Mouse (Mus musculus): ENCODE measurements around the gene Tyrobp. TPM values are rescaled to one million over a fixed set of nuclear protein-coding genes. Genes with fewer than 3 reads are reported as not detected.
A peak's percentile ranks its signal among the peaks of the same experiment; 100 is the strongest.

The Tyrobp gene
- polyA plus RNA-seq, 1 experiment from 2014 or later: 38.6 TPM

DNA sequence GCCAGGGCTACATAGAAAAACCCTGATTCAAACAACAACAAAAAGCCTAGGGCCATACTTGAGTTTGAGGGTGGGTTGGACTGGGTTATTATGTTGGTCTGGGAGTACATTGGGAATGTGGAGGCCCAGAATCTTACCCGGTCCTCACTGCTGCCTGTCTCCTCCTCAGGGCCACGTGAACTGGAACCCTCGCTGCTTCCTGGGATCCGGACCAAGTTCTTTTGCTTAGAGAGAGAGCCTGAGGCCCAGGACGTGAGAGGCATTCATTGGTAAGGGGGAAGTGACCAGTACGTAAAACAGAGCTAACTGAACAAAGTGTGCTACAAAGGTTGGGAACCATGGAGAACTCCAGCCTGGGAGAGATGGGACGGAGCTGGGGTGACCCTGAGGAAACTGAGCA, 36.7 kb downstream of the Tyrobp start:
- H3K9ac ChIP-seq (replicated peaks): no peak overlapping the region
- no peak for ATAC-seq (ENCODE audit: low FRiP score)

GRCm38 (mm10) chr7:30453327-30453726, 39.8 kb downstream of the Tyrobp start:
- Histone ChIP-seq H3K4me3 (replicated peaks) (peak overlapping the region; percentile 23), H3K27ac (replicated peaks) (no peak overlapping the region), H3K4me1 (peaks cover 32% of the 10 kb centered on the region), H3K36me3 (no peaks in the 10 kb centered on the region), H3K27me3 (replicated peaks) (peaks cover 58% of the 10 kb centered on the region), H3K4me2 (peak overlapping the region; percentile 50), H3K9ac (replicated peaks) (no peak overlapping the region; the same call in 1 of the 2 replicates), H3K9me3 (replicated peaks) (no peaks in the 10 kb centered on the region)
- no peak; the same call in 1 of the 2 replicates for ATAC-seq (ENCODE audit: low FRiP score)
- WGBS: 18% methylated on average over 25 of the region's 25 CpGs

More for the DNA sequence above, 36.7 kb downstream of the Tyrobp start:
- Histone ChIP-seq H3K4me3 (replicated peaks) (no peak overlapping the region), H3K27me3 (replicated peaks) (peaks cover 30% of the 10 kb centered on the region), H3K27ac (replicated peaks) (no peak overlapping the region), H3K36me3 (no peaks in the 10 kb centered on the region), H3K9me3 (replicated peaks) (no peaks in the 10 kb centered on the region), H3K4me2 (no peak overlapping the region), H3K4me1 (peaks cover 21% of the 10 kb centered on the region)
- WGBS: 84% methylated on average over 7 of the region's 7 CpGs

DNA sequence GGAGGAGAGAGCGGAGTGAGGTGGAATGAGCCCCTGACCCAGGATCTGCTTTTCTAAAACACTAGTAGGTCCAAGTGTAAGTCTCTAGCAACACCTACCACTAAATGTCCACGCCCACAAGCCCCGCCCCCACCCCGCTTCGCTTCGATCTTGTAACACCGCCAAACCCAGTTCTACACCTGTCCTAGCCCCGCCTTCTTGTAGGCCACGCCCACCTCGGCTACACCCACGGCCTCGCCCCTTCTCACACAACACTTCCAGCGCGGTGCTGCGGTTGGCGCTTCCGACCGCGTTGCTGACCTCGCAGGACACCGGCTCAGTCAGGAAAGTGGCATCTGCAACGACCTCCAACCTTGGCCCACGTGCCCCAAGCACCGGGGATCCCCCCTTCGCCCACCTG, 40.2 kb downstream of the Tyrobp start:
- Histone ChIP-seq H3K36me3 (no peaks in the 10 kb centered on the region), H3K9ac (replicated peaks) (no peak overlapping the region; the same call in 1 of the 2 replicates), H3K4me1 (peaks cover 32% of the 10 kb centered on the region), H3K4me2 (peak overlapping the region; percentile 50), H3K27ac (replicated peaks) (no peak overlapping the region), H3K9me3 (replicated peaks) (no peaks in the 10 kb centered on the region), H3K27me3 (replicated peaks) (peaks cover 62% of the 10 kb centered on the region), H3K4me3 (replicated peaks) (peak overlapping the region; percentile 23)
- no peak for ATAC-seq (ENCODE audit: low FRiP score)
- 3% methylated on average over 25 of the region's 25 CpGs for WGBS

GRCm38 (mm10) chr7:30454259-30454658, 40.7 kb downstream of the Tyrobp start:
- Histone ChIP-seq H3K27ac (replicated peaks) (no peak overlapping the region), H3K9me3 (replicated peaks) (no peaks in the 10 kb centered on the region), H3K4me3 (replicated peaks) (peak overlapping the region; percentile 23; the same call in 1 of the 2 replicates), H3K4me2 (peak overlapping the region; percentile 50; the same call in 1 of the 2 replicates), H3K36me3 (no peaks in the 10 kb centered on the region), H3K27me3 (replicated peaks) (peaks cover 67% of the 10 kb centered on the region), H3K4me1 (peaks cover 32% of the 10 kb centered on the region), H3K9ac (replicated peaks) (no peak overlapping the region)
- ATAC-seq (ENCODE audit: low FRiP score): no peak
- 10% methylated on average over 6 of the region's 6 CpGs for WGBS

GRCm38 (mm10) chr7:30456487-30456886, 42.9 kb downstream of the Tyrobp start:
- peak overlapping the region; percentile 26 for H3K4me3 ChIP-seq (replicated peaks)
- H3K4me1 ChIP-seq: peaks cover 32% of the 10 kb centered on the region
- H3K9me3 ChIP-seq (replicated peaks): no peaks in the 10 kb centered on the region
- H3K27me3 ChIP-seq (replicated peaks): peaks cover 85% of the 10 kb centered on the region
- peak overlapping the region; percentile 62 for H3K4me2 ChIP-seq
- WGBS: 3% methylated on average over 9 of the region's 9 CpGs
- no peak overlapping the region for H3K27ac ChIP-seq (replicated peaks)
- no peak for ATAC-seq (ENCODE audit: low FRiP score)
- peak overlapping the region; percentile 45 for H3K9ac ChIP-seq (replicated peaks)
- no peaks in the 10 kb centered on the region for H3K36me3 ChIP-seq

DNA sequence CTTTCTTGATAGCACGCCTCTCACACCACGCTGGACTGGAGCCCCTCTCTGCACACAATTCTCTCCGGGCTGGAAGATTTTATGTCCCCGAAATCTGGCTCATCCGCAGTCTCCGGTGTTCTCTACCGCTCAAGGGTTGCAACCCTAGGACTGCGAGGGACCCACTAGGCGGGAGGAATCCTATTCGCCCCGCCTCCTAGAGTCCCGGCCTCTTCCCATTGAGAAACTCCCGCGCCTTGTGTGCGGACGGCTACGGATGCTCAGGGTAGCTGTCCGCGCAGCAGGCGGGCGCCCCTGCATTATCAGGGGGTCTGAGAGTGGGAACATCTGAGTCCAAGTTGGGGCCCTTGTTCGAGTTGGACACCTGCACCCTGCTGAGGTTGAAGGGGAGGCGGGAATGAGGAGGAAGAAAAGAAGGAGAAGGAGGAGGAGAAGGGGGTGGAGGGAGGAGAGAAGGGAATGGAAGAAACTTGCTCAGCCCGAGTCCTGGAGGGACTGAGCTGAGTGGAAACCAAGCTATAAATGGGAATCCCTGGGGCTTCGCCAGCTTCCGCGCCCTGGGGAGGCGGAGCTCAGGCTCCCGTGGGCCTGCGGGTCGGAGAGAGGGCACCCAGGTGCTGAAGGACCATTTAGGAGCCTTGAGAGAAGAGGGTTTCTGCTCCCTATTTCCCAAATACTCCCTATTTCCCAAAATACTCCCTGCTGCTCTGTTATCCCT, 43.5 kb downstream of the Tyrobp start:
- Histone ChIP-seq H3K4me3 (replicated peaks) (peak overlapping the region; percentile 26), H3K4me1 (peaks cover 32% of the 10 kb centered on the region), H3K9me3 (replicated peaks) (no peaks in the 10 kb centered on the region), H3K9ac (replicated peaks) (peak overlapping the region; percentile 45), H3K27me3 (replicated peaks) (peaks cover 90% of the 10 kb centered on the region), H3K36me3 (no peaks in the 10 kb centered on the region), H3K4me2 (peak overlapping the region; percentile 62), H3K27ac (replicated peaks) (no peak overlapping the region)
- no peak for ATAC-seq (ENCODE audit: low FRiP score)
- under 1% methylated on average over 31 of the region's 31 CpGs for WGBS

DNA sequence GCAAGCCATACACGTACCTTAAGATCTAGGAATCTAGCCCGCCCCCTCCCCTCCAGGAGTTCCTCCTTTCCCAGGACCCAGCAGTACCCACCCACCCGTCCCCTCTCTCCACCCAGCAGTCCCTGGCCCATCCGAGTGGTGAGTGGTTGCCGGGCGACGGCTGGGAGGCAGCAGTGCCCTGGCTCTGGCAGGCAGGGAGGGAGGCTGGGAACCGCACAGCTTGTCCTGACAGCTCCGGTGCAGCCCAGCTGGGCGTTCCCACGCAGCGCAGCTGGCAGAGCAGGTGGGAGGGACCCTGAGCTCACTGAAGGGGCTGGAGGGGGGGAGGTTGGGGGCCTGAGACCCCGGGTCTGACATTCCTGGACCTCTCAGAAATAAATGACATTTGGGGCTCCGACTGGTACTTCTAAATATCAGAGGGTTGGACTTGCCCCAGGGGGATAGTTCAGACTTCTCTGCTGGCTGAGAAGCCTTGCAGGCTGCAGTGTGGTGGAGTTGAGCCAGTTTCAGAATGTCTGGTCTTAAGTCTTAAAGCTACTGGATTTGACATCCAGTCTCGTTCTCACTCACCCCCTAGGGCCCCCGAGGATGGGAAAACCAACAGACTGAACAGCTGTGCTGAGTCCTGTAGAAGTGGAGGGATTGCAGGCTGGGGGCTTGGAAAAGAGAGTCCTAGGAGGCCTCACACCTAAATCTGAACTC, 44.2 kb downstream of the Tyrobp start, which contains the start of the genes Kirrel2 and Nphs1:
Gene Kirrel2, minus strand, starts transcription at position 62 of the 702 bp plus-strand sequence.
Gene Nphs1, plus strand, starts transcription at position 687 of the 702 bp plus-strand sequence.
- H3K27ac ChIP-seq (replicated peaks): no peak within 1 kb of the TSS
- no peaks in the 10 kb centered on the region for H3K36me3 ChIP-seq
- under 1% methylated on average over 16 of the region's 16 CpGs for WGBS
- peaks cover 92% of the 10 kb centered on the region for H3K27me3 ChIP-seq (replicated peaks)
- peak within 1 kb of the TSS; percentile 26 for H3K4me3 ChIP-seq (replicated peaks)
- peak; percentile 63 for ATAC-seq (ENCODE audit: low FRiP score)
- peak within 1 kb of the TSS; percentile 62 for H3K4me2 ChIP-seq
- no peaks in the 10 kb centered on the region for H3K9me3 ChIP-seq (replicated peaks)
- peaks cover 32% of the 10 kb centered on the region for H3K4me1 ChIP-seq
- H3K9ac ChIP-seq (replicated peaks): peak within 1 kb of the TSS; percentile 45

DNA sequence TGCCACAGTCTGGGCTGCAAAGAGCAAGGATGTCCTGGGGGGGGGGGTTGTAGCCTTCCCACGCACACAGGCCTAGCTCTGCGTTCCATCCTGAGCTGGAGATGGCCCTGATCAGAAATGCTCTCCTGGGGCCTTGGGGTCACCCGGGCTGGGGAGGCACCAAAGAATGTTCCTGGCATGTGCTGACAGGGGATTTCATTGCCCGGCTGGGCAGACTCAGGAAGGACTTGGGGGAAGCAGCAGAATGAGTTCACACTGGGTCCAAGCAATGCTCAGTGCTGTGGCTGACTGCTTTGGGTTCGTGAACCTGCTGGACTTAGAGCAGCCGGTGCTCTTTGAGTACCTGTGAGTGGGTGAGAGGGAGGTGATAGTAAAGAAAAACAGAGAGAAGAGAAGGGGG, 45.9 kb downstream of the Tyrobp start:
- peaks cover 22% of the 10 kb centered on the region for H3K4me1 ChIP-seq
- ATAC-seq (ENCODE audit: low FRiP score): no peak
- no peak overlapping the region for H3K4me2 ChIP-seq
- WGBS: 23% methylated on average over 6 of the region's 6 CpGs
- H3K27me3 ChIP-seq (replicated peaks): peaks cover 92% of the 10 kb centered on the region
- no peak overlapping the region for H3K4me3 ChIP-seq (replicated peaks)
- no peak overlapping the region for H3K27ac ChIP-seq (replicated peaks)
- H3K36me3 ChIP-seq: no peaks in the 10 kb centered on the region
- H3K9ac ChIP-seq (replicated peaks): no peak overlapping the region
- no peaks in the 10 kb centered on the region for H3K9me3 ChIP-seq (replicated peaks)

DNA sequence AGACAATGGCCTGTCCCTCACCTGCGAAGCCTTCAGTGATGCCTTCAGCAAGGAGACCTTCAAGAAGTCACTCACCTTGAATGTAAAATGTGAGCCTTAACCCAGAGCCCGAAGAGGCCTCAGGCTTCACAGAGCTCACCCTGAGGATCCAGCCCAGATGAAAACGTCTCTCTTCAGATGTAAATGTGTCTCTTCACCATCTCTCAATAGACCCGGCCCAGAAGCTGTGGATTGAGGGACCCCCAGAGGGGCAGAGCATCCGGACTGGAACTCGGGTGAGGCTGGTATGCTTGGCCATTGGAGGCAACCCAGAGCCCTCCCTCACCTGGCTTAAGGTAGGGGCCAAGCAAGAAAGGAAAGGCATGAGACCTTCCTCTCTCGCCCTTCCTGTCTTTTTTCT, 50.0 kb downstream of the Tyrobp start:
- no peaks in the 10 kb centered on the region for H3K36me3 ChIP-seq
- H3K9me3 ChIP-seq (replicated peaks): no peaks in the 10 kb centered on the region
- ATAC-seq (ENCODE audit: low FRiP score): no peak
- peaks cover 3% of the 10 kb centered on the region; the same call in 1 of the 2 replicates for H3K4me1 ChIP-seq
- no peak overlapping the region for H3K4me2 ChIP-seq
- peaks cover 91% of the 10 kb centered on the region for H3K27me3 ChIP-seq (replicated peaks)
- WGBS: 25% methylated on average over 7 of the region's 7 CpGs
- no peak overlapping the region for H3K9ac ChIP-seq (replicated peaks)
- H3K4me3 ChIP-seq (replicated peaks): no peak overlapping the region
- H3K27ac ChIP-seq (replicated peaks): no peak overlapping the region

- WGBS: 22% methylated on average over 4 of the region's 4 CpGs
- no peaks in the 10 kb centered on the region for H3K36me3 ChIP-seq
- no peak overlapping the region for H3K9ac ChIP-seq (replicated peaks)
- ATAC-seq (ENCODE audit: low FRiP score): no peak
- peaks cover 3% of the 10 kb centered on the region; the same call in 1 of the 2 replicates for H3K4me1 ChIP-seq
- H3K27me3 ChIP-seq (replicated peaks): peaks cover 87% of the 10 kb centered on the region
- H3K9me3 ChIP-seq (replicated peaks): no peaks in the 10 kb centered on the region
- H3K4me2 ChIP-seq: no peak overlapping the region
- no peak overlapping the region for H3K4me3 ChIP-seq (replicated peaks)
- H3K27ac ChIP-seq (replicated peaks): no peak overlapping the region
Measured at GRCm38 (mm10) chr7:30463996-30464395, 50.4 kb downstream of the Tyrobp start.

DNA sequence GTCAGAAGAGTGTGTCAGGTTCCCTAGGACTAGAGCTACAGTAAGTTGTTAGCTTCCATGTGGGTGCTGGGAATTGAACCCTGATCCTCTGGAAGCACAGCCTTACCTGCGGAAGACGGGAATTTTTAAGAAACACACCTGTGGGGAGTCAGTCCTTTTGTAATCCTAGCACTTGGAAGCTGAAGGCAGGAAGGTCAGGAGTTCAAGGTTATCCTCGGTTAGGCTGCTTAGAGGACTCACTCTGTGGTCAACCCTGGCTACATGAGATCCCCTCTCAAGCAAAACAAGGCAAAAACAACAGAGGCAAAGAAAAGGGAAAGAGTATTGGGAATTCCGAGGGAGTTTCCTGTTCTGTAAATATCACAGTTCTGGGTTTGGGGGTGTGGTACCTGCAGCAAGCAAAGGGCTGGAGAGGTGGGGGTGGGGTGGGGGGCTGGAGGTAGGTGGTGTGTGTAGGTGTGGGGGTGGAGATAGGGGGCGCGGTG, 51.3 kb downstream of the Tyrobp start:
- Histone ChIP-seq H3K27ac (replicated peaks) (no peak overlapping the region), H3K4me2 (no peak overlapping the region), H3K4me1 (peaks cover 3% of the 10 kb centered on the region; the same call in 1 of the 2 replicates), H3K9me3 (replicated peaks) (no peaks in the 10 kb centered on the region), H3K36me3 (no peaks in the 10 kb centered on the region), H3K4me3 (replicated peaks) (no peak overlapping the region), H3K9ac (replicated peaks) (no peak overlapping the region), H3K27me3 (replicated peaks) (peaks cover 80% of the 10 kb centered on the region)
- 13% methylated on average over 5 of the region's 6 CpGs for WGBS
- ATAC-seq (ENCODE audit: low FRiP score): no peak
